Mouse (Mus musculus) MEL (cell line): ENCODE data around the gene Bfar.

Experiments
- CTCF ChIP-seq, 3 experiments: IDR thresholded peaks in 2 of 3; conservative IDR thresholded peaks in 1 of 3; 2 replicates each; pipeline ENCODE4 v1.5.1; 2011 to 2012; ENCODE audit warnings: low read length in 3 of 3, low read depth in 2 of 3, mild to moderate bottlenecking in 2 of 3, improper control_type of control experiment in 1 of 3, inconsistent platforms in 1 of 3, mixed read lengths in 1 of 3, moderate library complexity in 1 of 3; ENCODE audit not compliant: control insufficient read depth in 1 of 3, insufficient read depth in 1 of 3, poor library complexity in 1 of 3, severe bottlenecking in 1 of 3
- MAX ChIP-seq: IDR thresholded peaks from 2 replicates; pipeline ENCODE4 v1.6.1; 2011; ENCODE audit warnings: low read length, improper control_type of control experiment
- POLR2A ChIP-seq, 2 experiments: IDR thresholded peaks; 2 replicates each; pipeline ENCODE4 v1.6.1; 2011 to 2012; ENCODE audit warnings: low read length in 2 of 2, mild to moderate bottlenecking in 2 of 2, control low read depth in 1 of 2, improper control_type of control experiment in 1 of 2, low read depth in 1 of 2, moderate library complexity in 1 of 2; ENCODE audit not compliant: control insufficient read depth in 1 of 2, insufficient read depth in 1 of 2, poor library complexity in 1 of 2
- USF1 ChIP-seq: IDR thresholded peaks from 2 replicates; pipeline ENCODE4 v1.6.1; 2014; ENCODE audit warnings: low read depth, mild to moderate bottlenecking, inconsistent platforms, low read length, improper control_type of control experiment, moderate library complexity
- USF2 ChIP-seq, 2 experiments: IDR thresholded peaks; 2 replicates each; pipeline ENCODE4 v1.6.1; 2011 to 2012; ENCODE audit warnings: improper control_type of control experiment in 2 of 2, low read length in 2 of 2, borderline replicate concordance in 1 of 2, inconsistent platforms in 1 of 2, low read depth in 1 of 2, mild to moderate bottlenecking in 1 of 2; ENCODE audit not compliant: insufficient read depth in 1 of 2
- ZC3H11A ChIP-seq: IDR thresholded peaks from 2 replicates; pipeline ENCODE4 v1.6.1; 2012; ENCODE audit warnings: low read depth, mild to moderate bottlenecking, inconsistent platforms, low read length, improper control_type of control experiment

GRCm38 (mm10) chr16:13749981-13750380 lies 78.3 kb downstream of the Bfar start:
- TF ChIP-seq ZC3H11A (no peak), CTCF (IDR thresholded peaks at IDR 0.05 in 2 of 3, conservative IDR thresholded peaks at IDR 0.05 in 1 of 3; ENCODE audit: control insufficient read depth in 1 of 3, insufficient read depth in 1 of 3, low read depth in 2 of 3, low read length in 3 of 3, poor library complexity in 1 of 3, severe bottlenecking in 1 of 3) (no peak), POLR2A (IDR thresholded peaks at IDR 0.05; ENCODE audit: control insufficient read depth in 1 of 2, insufficient read depth in 1 of 2, low read depth in 1 of 2, low read length in 2 of 2, poor library complexity in 1 of 2) (no peak), MAX (no peak), USF2 (IDR thresholded peaks at IDR 0.05; ENCODE audit: borderline replicate concordance in 1 of 2, insufficient read depth in 1 of 2, low read depth in 1 of 2, low read length in 2 of 2) (no peak), USF1 (no peak)
